Mouse (Mus musculus): ENCODE measurements around the gene Rnf166. TPM values are rescaled to one million over a fixed set of nuclear protein-coding genes. Genes with fewer than 3 reads are reported as not detected.

Gene Rnf166
- polyA plus RNA-seq, 1 experiment: 296 TPM

DNA sequence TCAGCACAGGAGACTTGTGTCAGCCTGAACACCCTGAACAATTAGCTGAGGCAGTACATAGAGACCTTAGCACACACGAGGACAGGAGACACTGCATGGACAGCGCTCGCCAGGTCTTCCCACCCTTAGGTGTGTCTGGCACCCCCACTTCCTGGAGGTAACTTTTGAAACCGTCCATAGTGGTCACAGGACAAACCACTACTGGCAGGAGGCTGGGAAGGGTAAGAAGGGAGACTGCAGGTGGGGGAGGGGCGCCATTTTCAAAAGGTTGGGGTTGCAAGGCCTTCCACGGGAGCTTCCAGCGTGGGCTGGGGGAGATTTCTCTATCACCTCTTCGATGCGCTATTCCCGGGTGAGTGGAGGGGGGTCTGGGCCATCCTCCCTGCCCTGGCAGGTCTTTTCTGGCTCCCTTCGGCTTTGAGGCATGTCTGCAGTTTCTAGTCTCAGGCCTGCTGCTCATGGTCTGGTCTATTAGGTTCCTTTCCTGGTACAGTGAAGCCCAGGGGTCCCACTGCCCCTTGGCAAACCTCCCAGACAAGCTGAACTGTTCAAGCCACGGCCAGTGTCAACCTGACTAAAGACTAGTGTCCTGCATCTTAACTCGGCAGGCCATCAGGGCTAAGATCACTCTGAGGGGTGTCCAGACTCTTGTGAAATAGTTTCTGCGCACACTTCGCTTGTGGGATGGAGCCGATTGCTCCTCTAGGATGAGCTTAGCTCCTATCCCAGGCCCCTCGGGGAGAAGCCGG, 44.0 kb downstream of the Rnf166 start:
- peak; percentile 46 for DNase-seq
- peak overlapping the region; percentile 82 for H3K27ac ChIP-seq (ENCODE audit: control insufficient read depth, insufficient read depth, low read length)
- 11% methylated on average over 18 of the region's 18 CpGs for WGBS
- H3K4me3 ChIP-seq (ENCODE audit: control insufficient read depth, insufficient read depth, low read length): peak overlapping the region; percentile 98
- H3K36me3 ChIP-seq (ENCODE audit: control insufficient read depth, insufficient read depth, low read length): 0 out of 2 replicates have a peak, but pooled peaks cover 3% of the 10 kb centered on the region
- TF ChIP-seq POLR2A (IDR thresholded peaks at IDR 0.05; ENCODE audit: control insufficient read depth, extremely low read depth, insufficient read depth, low read length, poor library complexity): no peak
- no peak for TF ChIP-seq CTCF (IDR thresholded peaks at IDR 0.05; ENCODE audit: borderline replicate concordance, control insufficient read depth, extremely low read depth, insufficient read depth, low read length, poor library complexity)
- no peaks in the 10 kb centered on the region for H3K27me3 ChIP-seq (ENCODE audit: control insufficient read depth, insufficient read depth, low read length)
- H3K4me1 ChIP-seq (replicated peaks; ENCODE audit: control insufficient read depth, insufficient read depth, low read length): peaks cover 53% of the 10 kb centered on the region

- WGBS: 66% methylated on average over 3 of the region's 3 CpGs
- Histone ChIP-seq H3K27me3 (ENCODE audit: control insufficient read depth, insufficient read depth, low read length) (no peaks in the 10 kb centered on the region), H3K36me3 (ENCODE audit: control insufficient read depth, insufficient read depth, low read length) (peaks cover 14% of the 10 kb centered on the region), H3K27ac (ENCODE audit: control insufficient read depth, insufficient read depth, low read length) (no peak overlapping the region), H3K4me1 (replicated peaks; ENCODE audit: control insufficient read depth, insufficient read depth, low read length) (peaks cover 44% of the 10 kb centered on the region), H3K4me3 (ENCODE audit: control insufficient read depth, insufficient read depth, low read length) (no peak overlapping the region)
- TF ChIP-seq CTCF (IDR thresholded peaks at IDR 0.05; ENCODE audit: borderline replicate concordance, control insufficient read depth, extremely low read depth, insufficient read depth, low read length, poor library complexity): no peak
- no peak for TF ChIP-seq POLR2A (IDR thresholded peaks at IDR 0.05; ENCODE audit: control insufficient read depth, extremely low read depth, insufficient read depth, low read length, poor library complexity)
- no peak for DNase-seq
Measured at GRCm38 (mm10) chr8:122430646-122431045, 45.2 kb downstream of the Rnf166 start.

- 0 out of 2 replicates have a peak overlapping the region, but pooled peaks have one; percentile 7 for H3K27ac ChIP-seq (ENCODE audit: control insufficient read depth, insufficient read depth, low read length)
- 37% methylated on average over 10 of the region's 10 CpGs for WGBS
- H3K36me3 ChIP-seq (ENCODE audit: control insufficient read depth, insufficient read depth, low read length): peaks cover 17% of the 10 kb centered on the region
- H3K4me1 ChIP-seq (replicated peaks; ENCODE audit: control insufficient read depth, insufficient read depth, low read length): peaks cover 44% of the 10 kb centered on the region
- H3K27me3 ChIP-seq (ENCODE audit: control insufficient read depth, insufficient read depth, low read length): no peaks in the 10 kb centered on the region
- no peak for DNase-seq
- TF ChIP-seq POLR2A (IDR thresholded peaks at IDR 0.05; ENCODE audit: control insufficient read depth, extremely low read depth, insufficient read depth, low read length, poor library complexity) (no peak), CTCF (IDR thresholded peaks at IDR 0.05; ENCODE audit: borderline replicate concordance, control insufficient read depth, extremely low read depth, insufficient read depth, low read length, poor library complexity) (no peak)
- H3K4me3 ChIP-seq (ENCODE audit: control insufficient read depth, insufficient read depth, low read length): no peak overlapping the region
Measured at GRCm38 (mm10) chr8:122430058-122430636, 45.7 kb downstream of the Rnf166 start.

DNA sequence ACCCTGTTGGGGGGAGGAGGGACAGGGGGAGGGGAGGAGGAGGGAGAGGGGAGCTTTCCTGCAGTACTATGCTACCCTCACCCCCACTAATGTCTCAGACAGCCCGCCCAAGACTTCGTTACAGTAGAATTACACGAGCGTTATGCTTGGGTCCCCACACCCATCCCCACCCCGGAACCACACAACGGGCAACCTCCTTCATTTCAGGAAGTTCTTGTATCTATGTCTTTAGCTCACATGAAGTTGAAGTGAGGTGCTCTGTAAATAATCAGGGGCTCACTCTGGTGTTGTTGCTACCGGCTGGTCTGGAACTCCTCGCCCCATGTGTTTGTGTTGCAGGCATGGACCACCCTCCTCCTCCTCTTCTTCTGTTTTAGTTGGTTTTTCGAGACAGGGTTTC, 47.7 kb downstream of the Rnf166 start:
- Histone ChIP-seq H3K4me1 (replicated peaks; ENCODE audit: control insufficient read depth, insufficient read depth, low read length) (peaks cover 35% of the 10 kb centered on the region), H3K27ac (ENCODE audit: control insufficient read depth, insufficient read depth, low read length) (no peak overlapping the region), H3K27me3 (ENCODE audit: control insufficient read depth, insufficient read depth, low read length) (no peaks in the 10 kb centered on the region), H3K36me3 (ENCODE audit: control insufficient read depth, insufficient read depth, low read length) (peaks cover 21% of the 10 kb centered on the region), H3K4me3 (ENCODE audit: control insufficient read depth, insufficient read depth, low read length) (no peak overlapping the region)
- DNase-seq: no peak
- WGBS: 45% methylated on average over 9 of the region's 9 CpGs
- TF ChIP-seq CTCF (IDR thresholded peaks at IDR 0.05; ENCODE audit: borderline replicate concordance, control insufficient read depth, extremely low read depth, insufficient read depth, low read length, poor library complexity): no peak

GRCm38 (mm10) chr8:122427607-122428006, 48.3 kb downstream of the Rnf166 start:
- Histone ChIP-seq H3K36me3 (ENCODE audit: control insufficient read depth, insufficient read depth, low read length) (peaks cover 21% of the 10 kb centered on the region), H3K27ac (ENCODE audit: control insufficient read depth, insufficient read depth, low read length) (no peak overlapping the region)
- 89% methylated on average over 7 of the region's 7 CpGs for WGBS

GRCm38 (mm10) chr8:122426145-122426544, 49.7 kb downstream of the Rnf166 start:
- no peak overlapping the region for H3K27ac ChIP-seq (ENCODE audit: control insufficient read depth, insufficient read depth, low read length)
- WGBS: 91% methylated on average over 9 of the region's 9 CpGs
- peaks cover 21% of the 10 kb centered on the region for H3K36me3 ChIP-seq (ENCODE audit: control insufficient read depth, insufficient read depth, low read length)
- no peak for TF ChIP-seq POLR2A (IDR thresholded peaks at IDR 0.05; ENCODE audit: control insufficient read depth, extremely low read depth, insufficient read depth, low read length, poor library complexity)
- no peak for TF ChIP-seq CTCF (IDR thresholded peaks at IDR 0.05; ENCODE audit: borderline replicate concordance, control insufficient read depth, extremely low read depth, insufficient read depth, low read length, poor library complexity)
- DNase-seq: no peak
- peaks cover 21% of the 10 kb centered on the region for H3K4me1 ChIP-seq (replicated peaks; ENCODE audit: control insufficient read depth, insufficient read depth, low read length)
- H3K27me3 ChIP-seq (ENCODE audit: control insufficient read depth, insufficient read depth, low read length): no peaks in the 10 kb centered on the region
- H3K4me3 ChIP-seq (ENCODE audit: control insufficient read depth, insufficient read depth, low read length): no peak overlapping the region

More at GRCm38 (mm10) chr8:122427607-122428006, 48.3 kb downstream of the Rnf166 start:
- DNase-seq: no peak
- peaks cover 31% of the 10 kb centered on the region for H3K4me1 ChIP-seq (replicated peaks; ENCODE audit: control insufficient read depth, insufficient read depth, low read length)
- H3K27me3 ChIP-seq (ENCODE audit: control insufficient read depth, insufficient read depth, low read length): no peaks in the 10 kb centered on the region
- H3K4me3 ChIP-seq (ENCODE audit: control insufficient read depth, insufficient read depth, low read length): no peak overlapping the region
- TF ChIP-seq CTCF (IDR thresholded peaks at IDR 0.05; ENCODE audit: borderline replicate concordance, control insufficient read depth, extremely low read depth, insufficient read depth, low read length, poor library complexity) (no peak), POLR2A (IDR thresholded peaks at IDR 0.05; ENCODE audit: control insufficient read depth, extremely low read depth, insufficient read depth, low read length, poor library complexity) (no peak)

All from thymus, adult 2 months (tissue).